Mouse (Mus musculus): ENCODE measurements around the gene Pitpnc1. TPM values are rescaled to one million over a fixed set of nuclear protein-coding genes. Genes with fewer than 3 reads are reported as not detected.
A peak's percentile ranks its signal among the peaks of the same experiment; 100 is the strongest.

The Pitpnc1 gene
- total RNA-seq, 2 experiments from 2014 or later: 59.4 to 114 TPM

DNA sequence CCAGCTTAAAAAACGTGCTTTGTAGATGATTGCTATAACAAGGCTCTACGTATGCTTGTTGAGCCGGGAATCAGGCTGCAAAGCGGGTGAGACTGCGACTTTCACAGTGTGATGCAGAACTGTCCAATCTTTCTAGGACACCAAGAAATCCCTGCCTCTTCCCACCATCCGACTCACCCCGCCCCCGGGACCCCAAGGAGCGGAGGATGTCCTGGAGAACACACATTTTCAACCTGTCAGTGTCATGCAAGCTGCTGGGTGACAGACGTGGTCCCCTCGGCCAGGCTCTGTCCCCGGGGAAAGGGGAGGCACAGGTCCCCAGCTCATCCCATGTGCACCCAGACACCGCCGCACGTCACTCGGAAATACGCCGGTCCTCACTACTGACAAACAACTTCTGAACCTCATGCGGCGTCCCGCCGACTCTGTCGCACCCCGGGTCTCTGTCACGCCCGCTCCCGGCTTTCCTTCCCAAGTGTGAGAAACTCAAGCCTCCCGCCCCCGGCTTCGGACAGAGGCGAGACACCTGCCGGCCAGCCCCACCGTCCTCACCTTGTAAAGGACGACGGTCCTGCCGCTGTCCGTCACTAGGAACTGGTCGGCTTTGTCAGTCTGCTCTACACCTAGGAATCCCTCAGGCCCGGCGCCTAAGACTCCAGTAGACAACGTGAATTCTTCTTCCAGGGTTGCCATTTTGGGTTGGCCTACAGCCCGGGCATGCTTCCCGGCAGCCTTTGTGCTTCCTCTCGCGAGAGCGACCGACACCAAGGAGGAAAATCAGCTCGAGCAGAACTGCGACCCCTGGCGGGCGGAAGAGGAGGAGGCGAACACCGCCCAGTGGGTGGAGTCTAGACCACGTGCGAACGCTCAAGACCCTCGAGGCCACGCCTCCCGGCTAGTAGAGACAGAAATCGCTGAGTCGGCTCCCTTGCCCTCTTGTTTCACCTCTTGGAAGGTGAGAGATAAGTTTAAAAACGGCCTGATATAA lies 281.6 kb downstream of the Pitpnc1 start, which contains the start of gene Nol11:
Gene Nol11 (minus strand): TSS at position 817 of the 988 bp plus-strand sequence.
- H3K27ac ChIP-seq: peak within 1 kb of the TSS; percentile 90
- intact Hi-C loops (cut with DNase I): loop anchor here (1.0 kb wide), 1 partner anchor 289 kb away; no protein-coding TSS in a partner anchor

DNA sequence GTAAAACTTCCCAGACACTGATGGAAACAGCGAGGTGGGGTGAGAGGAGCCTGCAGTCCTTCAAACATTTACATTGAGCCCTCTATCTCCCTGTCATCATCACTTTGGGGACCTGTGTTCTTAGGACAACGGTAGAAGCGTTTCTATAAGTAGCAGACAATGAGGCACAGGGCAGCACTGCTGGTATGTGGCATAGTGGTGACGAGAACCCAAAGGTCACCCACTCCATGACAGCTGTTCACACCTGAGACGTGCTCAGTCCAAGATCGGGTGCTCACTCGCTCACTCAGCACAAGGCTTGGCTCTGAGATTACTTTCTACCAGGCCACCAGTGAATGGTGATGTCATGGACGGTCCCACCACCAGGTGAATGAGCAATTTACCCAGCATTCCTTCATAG lies 286.7 kb downstream of the Pitpnc1 start:
- Histone ChIP-seq H3K4me3 (no peak overlapping the region), H3K27ac (no peak overlapping the region)
- TF ChIP-seq CTCF (IDR thresholded peaks at IDR 0.05): no peak
- intact Hi-C loops (cut with DNase I): no loop called here
- no peak for DNase-seq

More for the DNA sequence above, 281.6 kb downstream of the Pitpnc1 start, which contains the start of gene Nol11:
- H3K4me3 ChIP-seq: peak within 1 kb of the TSS; percentile 83
- peak; percentile 98 for TF ChIP-seq CTCF (IDR thresholded peaks at IDR 0.05)
- peak; percentile 98 for DNase-seq

DNA sequence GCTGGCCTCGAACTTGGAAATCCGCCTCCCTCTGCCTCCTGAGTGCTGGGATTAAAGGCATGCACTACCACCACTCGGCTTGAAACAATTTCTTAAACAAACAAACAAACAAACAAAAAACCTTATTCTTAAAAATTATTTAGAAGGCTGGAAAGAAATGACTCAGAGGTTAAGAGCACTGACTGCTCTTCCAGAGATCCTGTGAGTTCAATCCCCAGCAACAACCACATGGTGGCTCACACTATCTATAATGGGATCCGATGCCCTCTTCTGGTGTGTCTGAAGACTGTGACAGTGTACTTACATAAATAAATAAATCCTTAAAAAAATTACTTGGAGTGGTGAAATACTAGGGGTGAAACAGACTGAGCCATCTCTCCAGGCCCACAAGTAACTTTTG lies 309.3 kb downstream of the Pitpnc1 start:
- TF ChIP-seq CTCF (IDR thresholded peaks at IDR 0.05): no peak
- no peak for DNase-seq
- Histone ChIP-seq H3K4me3 (no peak overlapping the region), H3K27ac (no peak overlapping the region)
- intact Hi-C loops (cut with DNase I): no loop called here

DNA sequence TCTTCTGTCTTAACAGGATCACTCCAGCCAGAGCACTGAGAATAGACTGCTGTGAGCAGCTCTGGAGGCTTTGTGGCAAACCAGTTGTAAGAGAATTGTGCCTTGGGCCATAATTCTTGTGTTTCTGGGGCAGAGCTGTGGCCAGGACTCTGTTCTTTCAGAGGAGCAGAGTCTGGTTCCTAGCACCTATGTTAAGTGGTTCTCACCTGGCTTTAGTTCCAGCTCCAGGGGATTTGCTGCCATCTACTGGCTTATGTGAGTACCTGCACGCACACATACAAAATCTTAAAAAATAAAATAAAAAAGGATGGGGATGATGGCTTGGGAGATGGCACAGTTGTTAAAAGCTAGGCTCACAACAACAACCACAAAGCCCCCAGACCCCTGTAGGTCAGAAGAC lies 311.5 kb downstream of the Pitpnc1 start:
- no peak for DNase-seq
- intact Hi-C loops (cut with DNase I): no loop called here
- TF ChIP-seq CTCF (IDR thresholded peaks at IDR 0.05): peak; percentile 63

More for the DNA sequence above, 311.5 kb downstream of the Pitpnc1 start:
- H3K27ac ChIP-seq: no peak overlapping the region
- no peak overlapping the region for H3K4me3 ChIP-seq

Other genes with a start within 250 kb of the Pitpnc1 start
- 100 to 1,000 TPM; 105 to 106 TPM for gene Psmd12, start 8.8 kb upstream of the Pitpnc1 start, total RNA-seq (2021)
- 10 to 100 TPM; 16.2 to 21.1 TPM for gene Helz, start 77.2 kb upstream of the Pitpnc1 start, total RNA-seq (2021)
- 100 to 1,000 TPM; 200 to 381 TPM for gene Cacng1, start 245.8 kb upstream of the Pitpnc1 start, total RNA-seq (2021)

Measured in gastrocnemius, adult 2 months (tissue).